Mouse (Mus musculus) central nervous system, embryonic 14 days (tissue): ENCODE results near the gene 4933405O20Rik. TPM values are rescaled to one million over a fixed set of nuclear protein-coding genes. Genes with fewer than 3 reads are reported as not detected.

Experiments used
- polyA plus RNA-seq: library from polyadenylated mRNA; depleted of rRNA; stranded (reverse); fragments of >200 nt; gene quantifications from 2 replicates; pipeline ENCODE4 v1.2.3, GENCODE M21; 2012; rRNA removed

The 4933405O20Rik gene
- 0.38 TPM in 2 replicates for polyA plus RNA-seq

DNA sequence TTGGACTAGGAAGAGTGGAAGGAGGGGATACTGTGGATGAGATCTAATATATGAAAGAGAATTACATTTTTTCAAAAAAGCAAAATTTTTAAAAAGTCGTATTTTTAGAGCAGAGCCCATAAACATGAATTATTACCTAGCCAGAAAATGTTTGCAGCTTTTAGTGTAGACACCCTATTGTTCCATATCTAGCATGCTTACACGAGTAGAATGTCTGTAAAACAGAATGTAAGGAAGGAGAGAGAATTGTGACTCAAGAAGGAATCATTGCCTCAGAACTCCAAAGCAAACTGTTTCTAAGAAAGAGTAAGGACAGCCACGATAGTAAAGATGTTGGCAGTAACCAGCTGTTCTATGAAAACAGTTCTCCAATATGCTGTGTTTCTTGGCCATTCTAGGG is at the start of gene 4933405O20Rik:
Gene 4933405O20Rik (plus strand): TSS at position 301 of the 400 bp plus-strand sequence.

